Mouse (Mus musculus): ENCODE results near the gene Sh3rf3. TPM values are rescaled to one million over a fixed set of nuclear protein-coding genes. Genes with fewer than 3 reads are reported as not detected.

Gene Sh3rf3
- polyA plus RNA-seq, 1 experiment = 9.6 TPM

- TF ChIP-seq POLR2A (IDR thresholded peaks at IDR 0.05; ENCODE audit: low read depth, low read length) (no peak), CTCF (IDR thresholded peaks at IDR 0.05; ENCODE audit: borderline replicate concordance, insufficient read depth, low read length) (no peak)
- 0 out of 2 replicates have a peak, but pooled peaks cover 4% of the 10 kb centered on the region for H3K4me1 ChIP-seq (ENCODE audit: control insufficient read depth, insufficient read depth, low read length)
- no peak overlapping the region for H3K27ac ChIP-seq (ENCODE audit: insufficient read depth, low read length)
- no peak overlapping the region for H3K4me3 ChIP-seq (ENCODE audit: insufficient read depth, low read length)
Measured at GRCm38 (mm10) chr10:58932151-58932773, 119.1 kb downstream of the Sh3rf3 start.

- TF ChIP-seq POLR2A (IDR thresholded peaks at IDR 0.05; ENCODE audit: low read depth, low read length) (no peak), CTCF (IDR thresholded peaks at IDR 0.05; ENCODE audit: borderline replicate concordance, insufficient read depth, low read length) (no peak)
- H3K4me1 ChIP-seq (ENCODE audit: control insufficient read depth, insufficient read depth, low read length) = 0 out of 2 replicates have a peak, but pooled peaks cover 4% of the 10 kb centered on the region
- H3K27ac ChIP-seq (ENCODE audit: insufficient read depth, low read length) = no peak overlapping the region
- no peak overlapping the region for H3K4me3 ChIP-seq (ENCODE audit: insufficient read depth, low read length)
Measured at GRCm38 (mm10) chr10:58935606-58936005, 122.4 kb downstream of the Sh3rf3 start.

GRCm38 (mm10) chr10:58936441-58936860 lies 123.3 kb downstream of the Sh3rf3 start:
- TF ChIP-seq CTCF (IDR thresholded peaks at IDR 0.05; ENCODE audit: borderline replicate concordance, insufficient read depth, low read length) (no peak), POLR2A (IDR thresholded peaks at IDR 0.05; ENCODE audit: low read depth, low read length) (no peak)
- 0 out of 2 replicates have a peak, but pooled peaks cover 4% of the 10 kb centered on the region for H3K4me1 ChIP-seq (ENCODE audit: control insufficient read depth, insufficient read depth, low read length)
- H3K4me3 ChIP-seq (ENCODE audit: insufficient read depth, low read length) = no peak overlapping the region
- no peak overlapping the region for H3K27ac ChIP-seq (ENCODE audit: insufficient read depth, low read length)

GRCm38 (mm10) chr10:58937521-58937920 lies 124.4 kb downstream of the Sh3rf3 start:
- Histone ChIP-seq H3K4me1 (ENCODE audit: control insufficient read depth, insufficient read depth, low read length) (0 out of 2 replicates have a peak, but pooled peaks cover 4% of the 10 kb centered on the region), H3K4me3 (ENCODE audit: insufficient read depth, low read length) (no peak overlapping the region), H3K27ac (ENCODE audit: insufficient read depth, low read length) (no peak overlapping the region)
- TF ChIP-seq CTCF (IDR thresholded peaks at IDR 0.05; ENCODE audit: borderline replicate concordance, insufficient read depth, low read length) (no peak), POLR2A (IDR thresholded peaks at IDR 0.05; ENCODE audit: low read depth, low read length) (no peak)

- no peaks in the 10 kb centered on the region for H3K4me1 ChIP-seq (ENCODE audit: control insufficient read depth, insufficient read depth, low read length)
- TF ChIP-seq POLR2A (IDR thresholded peaks at IDR 0.05; ENCODE audit: low read depth, low read length) (no peak), CTCF (IDR thresholded peaks at IDR 0.05; ENCODE audit: borderline replicate concordance, insufficient read depth, low read length) (no peak)
- no peak overlapping the region for H3K4me3 ChIP-seq (ENCODE audit: insufficient read depth, low read length)
- H3K27ac ChIP-seq (ENCODE audit: insufficient read depth, low read length) = no peak overlapping the region
Measured at GRCm38 (mm10) chr10:58942819-58943218, 129.7 kb downstream of the Sh3rf3 start.

- H3K4me1 ChIP-seq (ENCODE audit: control insufficient read depth, insufficient read depth, low read length) = no peaks in the 10 kb centered on the region
- no peak overlapping the region for H3K27ac ChIP-seq (ENCODE audit: insufficient read depth, low read length)
- TF ChIP-seq POLR2A (IDR thresholded peaks at IDR 0.05; ENCODE audit: low read depth, low read length) (no peak), CTCF (IDR thresholded peaks at IDR 0.05; ENCODE audit: borderline replicate concordance, insufficient read depth, low read length) (no peak)
Measured at GRCm38 (mm10) chr10:58943661-58944400, 130.7 kb downstream of the Sh3rf3 start.

DNA sequence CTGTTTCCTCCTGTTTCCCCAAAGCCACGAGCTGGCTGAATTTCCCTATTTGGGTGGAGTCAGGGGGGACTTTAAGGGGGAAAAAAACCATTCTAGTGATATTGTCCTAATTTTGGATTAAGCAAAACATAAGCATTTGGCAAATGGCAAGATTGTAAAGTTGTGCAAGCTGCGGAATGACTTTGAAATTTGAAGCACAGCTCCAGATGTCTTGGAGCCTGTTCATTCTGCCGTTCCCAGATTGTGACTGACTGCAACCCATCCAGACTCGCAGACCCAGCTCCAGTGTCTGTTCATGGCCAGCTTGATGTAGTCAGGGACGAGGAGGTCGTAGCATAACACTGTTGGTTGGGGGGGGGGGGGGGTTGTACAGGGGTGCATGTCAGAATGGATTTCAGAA lies 131.8 kb downstream of the Sh3rf3 start:
- H3K27ac ChIP-seq (ENCODE audit: insufficient read depth, low read length) = no peak overlapping the region; the same call in 1 of the 2 replicates
- H3K4me1 ChIP-seq (ENCODE audit: control insufficient read depth, insufficient read depth, low read length) = no peaks in the 10 kb centered on the region
- no peak for TF ChIP-seq CTCF (IDR thresholded peaks at IDR 0.05; ENCODE audit: borderline replicate concordance, insufficient read depth, low read length)
- no peak for TF ChIP-seq POLR2A (IDR thresholded peaks at IDR 0.05; ENCODE audit: low read depth, low read length)
- H3K4me3 ChIP-seq (ENCODE audit: insufficient read depth, low read length) = no peak overlapping the region

More at GRCm38 (mm10) chr10:58943661-58944400, 130.7 kb downstream of the Sh3rf3 start:
- no peak overlapping the region for H3K4me3 ChIP-seq (ENCODE audit: insufficient read depth, low read length)

- H3K27ac ChIP-seq (ENCODE audit: insufficient read depth, low read length) = no peak overlapping the region
- no peak overlapping the region for H3K4me3 ChIP-seq (ENCODE audit: insufficient read depth, low read length)
- TF ChIP-seq POLR2A (IDR thresholded peaks at IDR 0.05; ENCODE audit: low read depth, low read length) (no peak), CTCF (IDR thresholded peaks at IDR 0.05; ENCODE audit: borderline replicate concordance, insufficient read depth, low read length) (no peak)
- no peaks in the 10 kb centered on the region for H3K4me1 ChIP-seq (ENCODE audit: control insufficient read depth, insufficient read depth, low read length)
Measured at GRCm38 (mm10) chr10:58949770-58950638, 136.8 kb downstream of the Sh3rf3 start.

DNA sequence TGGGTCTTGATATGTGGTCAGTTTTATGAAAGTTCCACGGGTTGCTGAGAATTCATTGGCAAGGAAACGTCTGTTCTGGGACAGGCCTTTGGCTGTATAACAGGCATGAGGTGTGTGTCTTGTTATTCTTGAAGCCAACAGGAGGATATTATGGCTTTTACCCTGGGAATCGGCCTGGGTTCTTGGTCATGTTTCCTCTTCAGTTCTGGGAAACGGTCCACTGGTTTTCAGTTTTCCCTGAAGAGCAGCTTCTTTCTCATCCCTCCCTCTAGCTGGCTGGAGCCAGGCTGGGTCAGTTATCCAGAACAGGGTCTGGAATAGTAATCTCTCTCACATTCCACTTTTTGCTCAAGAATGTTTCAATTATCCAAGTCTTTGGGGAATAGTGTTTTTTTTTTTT lies 147.0 kb downstream of the Sh3rf3 start:
- TF ChIP-seq POLR2A (IDR thresholded peaks at IDR 0.05; ENCODE audit: low read depth, low read length) (no peak), CTCF (IDR thresholded peaks at IDR 0.05; ENCODE audit: borderline replicate concordance, insufficient read depth, low read length) (no peak)
- H3K27ac ChIP-seq (ENCODE audit: insufficient read depth, low read length) = no peak overlapping the region
- no peak overlapping the region for H3K4me3 ChIP-seq (ENCODE audit: insufficient read depth, low read length)
- no peaks in the 10 kb centered on the region for H3K4me1 ChIP-seq (ENCODE audit: control insufficient read depth, insufficient read depth, low read length)
